Mouse (Mus musculus): ENCODE measurements at regions not wholly inside any gene's neighbourhood (a gene's known extent, or its start where the extent isn't known, plus 50 kb on each side); places are given as distances from the start of the nearest gene placed in this dataset.

DNA sequence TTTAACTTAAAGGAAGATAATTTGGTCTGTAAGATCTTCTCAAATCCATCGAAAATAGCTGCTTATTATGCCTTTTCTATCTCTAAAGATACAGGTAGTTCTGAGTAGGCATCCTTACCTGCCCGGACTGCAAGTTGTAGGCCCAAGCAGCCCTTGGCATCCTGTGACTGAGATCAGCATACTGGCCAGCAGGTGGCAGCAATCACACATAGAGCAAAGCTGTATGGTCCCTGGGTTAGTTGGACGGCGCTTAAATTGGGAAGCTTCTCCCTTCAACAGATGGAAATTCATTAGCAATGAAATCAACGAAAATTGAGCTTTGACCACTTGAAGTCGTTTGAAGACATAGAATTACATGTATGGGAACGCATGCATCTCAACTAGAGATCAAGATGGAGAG is 61.0 kb downstream of the Ccng2 start:
- peak; percentile 29 for DNase-seq (ENCODE audit: low spot score)

GRCm38 (mm10) chr5:93330851-93331250 is 63.8 kb downstream of the Ccng2 start:
- DNase-seq (ENCODE audit: low spot score) = no peak

DNA sequence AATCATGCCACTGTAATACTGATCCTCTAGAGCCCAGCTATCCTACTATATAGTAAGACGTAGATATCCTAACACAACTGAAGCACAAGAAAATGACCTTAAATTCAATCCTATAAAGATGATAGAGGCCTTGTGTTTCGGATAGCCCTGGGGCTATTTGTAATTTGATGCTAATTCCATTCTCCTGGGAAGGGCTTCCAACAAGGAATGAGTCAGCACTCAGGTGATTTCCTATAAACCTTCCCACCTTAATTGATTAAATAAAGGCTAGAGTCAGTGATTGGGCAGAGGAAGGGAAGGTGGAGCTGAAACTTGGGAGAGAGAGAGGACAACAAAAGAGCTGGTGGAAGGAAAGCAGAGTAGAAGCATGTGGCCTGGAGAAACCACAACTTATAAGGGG is 86.0 kb downstream of the Ccng2 start:
- DNase-seq (ENCODE audit: low spot score) = no peak

Data from T-cell, adult 2 months (primary cell).